Mouse (Mus musculus) kidney, postnatal 4 days (tissue): ENCODE measurements around the gene Gm17455.

Experiments used
- DNase-seq, 2 experiments: peaks; one replicate each; pipeline ENCODE4 v3.0.0; 2021; ENCODE audit warnings: mixed read lengths in 2 of 2

Gm17455 gene

DNA sequence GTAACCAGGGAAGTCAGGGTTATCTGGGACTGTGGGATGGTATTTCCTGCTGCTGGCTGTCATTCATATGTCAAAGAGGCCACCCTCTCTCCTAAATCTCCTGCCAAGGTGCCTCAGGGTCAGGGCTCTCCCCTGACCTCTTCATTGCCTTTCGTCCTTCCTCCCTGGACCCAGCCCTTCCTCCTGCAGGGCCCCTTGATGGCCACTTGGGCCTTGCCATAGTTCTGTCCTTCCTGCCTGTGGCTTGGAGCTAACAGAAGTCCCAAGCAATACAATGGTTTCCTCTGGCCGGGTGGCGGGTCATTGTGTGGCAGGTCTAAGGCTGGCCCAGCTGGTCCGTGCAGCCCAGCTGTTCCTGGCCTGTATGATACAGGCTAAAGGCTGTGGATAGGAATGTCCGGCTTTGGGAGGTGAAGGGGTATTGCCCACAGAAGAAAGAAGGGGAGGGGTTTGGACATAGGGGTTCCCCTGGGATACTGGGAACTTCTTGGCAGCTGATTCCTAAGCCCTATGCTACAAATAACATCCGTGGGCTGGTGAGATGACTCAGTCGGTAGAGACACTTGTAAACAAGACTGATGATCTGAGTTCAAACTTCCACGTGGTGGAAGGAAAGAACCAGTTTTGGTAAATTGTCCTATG is 25.5 kb upstream of the Gm17455 start:
- peak; percentile 34 to 59 for DNase-seq

DNA sequence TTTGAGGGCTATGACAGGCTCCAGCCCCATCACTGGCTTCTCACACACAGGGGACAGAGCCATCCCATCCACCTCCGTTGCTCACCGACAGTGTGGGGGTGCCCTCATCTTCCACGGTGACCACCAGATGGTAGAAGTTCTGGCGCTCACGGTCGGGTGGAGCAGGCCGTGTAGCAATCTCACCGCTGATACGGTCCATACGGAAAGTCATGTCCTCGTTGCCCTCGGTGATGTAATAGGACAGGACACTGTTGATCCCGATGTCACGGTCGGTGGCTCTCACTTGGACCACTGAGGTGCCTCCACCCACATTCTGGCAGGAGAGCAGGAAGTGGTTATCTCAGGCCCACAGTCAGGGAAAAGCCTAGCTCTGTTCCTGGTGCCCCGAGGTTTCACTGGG is 22.8 kb upstream of the Gm17455 start:
- no peak for DNase-seq

DNA sequence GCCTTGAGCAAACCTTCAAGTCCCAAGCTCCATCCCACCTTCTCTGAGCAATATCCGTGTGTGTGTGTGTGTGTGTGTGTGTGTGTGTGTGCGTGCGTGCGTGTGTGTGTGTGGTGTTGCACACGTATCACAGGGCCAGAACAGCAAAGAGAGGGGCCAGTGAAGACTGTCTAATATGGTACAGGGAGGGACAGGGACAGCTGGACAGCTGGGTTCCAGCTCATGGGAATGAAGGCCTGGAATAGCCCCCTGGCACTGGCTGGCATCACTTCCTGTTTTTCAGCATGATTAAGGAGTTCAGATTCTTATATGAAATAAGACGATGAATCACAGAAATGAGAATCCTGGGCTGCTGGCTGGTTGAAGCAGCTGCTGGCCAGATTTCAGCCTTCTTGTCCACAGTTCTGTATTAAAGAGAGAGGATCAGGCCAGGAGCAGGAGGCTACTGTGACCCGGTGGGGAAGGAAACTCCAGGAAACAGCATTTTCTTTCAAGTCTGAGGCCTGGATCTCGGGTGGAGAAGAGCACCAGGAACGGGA is 20.0 kb upstream of the Gm17455 start:
- DNase-seq: no peak

DNA sequence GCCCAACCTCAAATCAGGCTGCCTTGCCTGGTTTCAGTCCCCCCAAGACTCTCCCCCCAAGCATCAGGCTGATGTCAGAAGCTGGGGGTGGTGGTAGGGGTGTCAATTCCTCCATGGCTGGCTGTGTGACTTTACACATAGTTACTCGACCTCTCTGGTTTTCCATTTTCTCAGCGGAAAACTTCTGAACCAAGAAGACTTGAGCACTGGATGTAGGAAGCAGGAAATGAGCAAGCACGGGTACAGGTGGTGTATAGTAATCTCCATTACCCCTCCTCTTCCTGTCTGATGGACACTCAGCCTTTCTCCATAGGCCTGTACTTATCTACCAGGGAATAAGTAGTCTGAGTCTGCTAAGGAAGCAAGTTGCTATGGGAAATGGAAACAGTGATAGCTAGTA is 19.3 kb upstream of the Gm17455 start:
- DNase-seq: no peak

DNA sequence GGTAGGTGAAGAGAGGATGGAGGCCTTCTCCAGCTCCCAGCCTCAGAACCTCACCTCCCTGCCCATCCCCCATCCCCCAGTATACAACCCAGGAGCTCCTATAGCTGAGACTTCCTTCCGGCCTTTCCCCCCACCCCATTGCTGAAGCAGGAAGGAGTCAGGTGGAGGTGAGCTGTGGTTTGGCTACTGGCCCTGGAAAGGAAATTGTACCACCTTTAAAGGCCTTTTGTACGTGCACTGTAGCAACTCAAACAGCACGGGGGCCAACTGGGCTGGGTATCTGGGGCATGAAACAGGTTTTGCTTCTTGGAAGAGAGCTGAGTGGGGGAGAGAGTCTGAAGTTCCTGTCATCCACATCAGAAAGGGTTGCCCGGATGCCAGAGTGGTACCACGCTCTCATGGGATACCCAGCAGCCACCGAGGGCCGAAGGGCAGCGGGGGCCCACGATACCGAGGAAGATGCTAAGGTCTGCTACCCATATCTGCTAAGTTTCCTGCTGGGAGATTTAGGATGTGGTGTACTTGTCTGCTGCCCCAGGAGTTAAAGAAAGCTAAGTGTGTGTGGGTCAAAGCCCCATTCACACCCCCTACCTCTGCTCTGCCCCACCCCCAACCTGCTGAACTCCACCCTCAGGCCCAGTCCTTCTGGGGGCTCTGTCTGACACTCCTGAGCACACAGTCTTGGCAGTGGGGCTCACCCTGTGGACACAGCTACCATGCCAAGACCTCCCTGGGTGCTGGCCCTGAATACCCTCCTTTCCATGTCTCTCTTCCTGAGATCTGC is 18.2 kb upstream of the Gm17455 start:
- no peak for DNase-seq

DNA sequence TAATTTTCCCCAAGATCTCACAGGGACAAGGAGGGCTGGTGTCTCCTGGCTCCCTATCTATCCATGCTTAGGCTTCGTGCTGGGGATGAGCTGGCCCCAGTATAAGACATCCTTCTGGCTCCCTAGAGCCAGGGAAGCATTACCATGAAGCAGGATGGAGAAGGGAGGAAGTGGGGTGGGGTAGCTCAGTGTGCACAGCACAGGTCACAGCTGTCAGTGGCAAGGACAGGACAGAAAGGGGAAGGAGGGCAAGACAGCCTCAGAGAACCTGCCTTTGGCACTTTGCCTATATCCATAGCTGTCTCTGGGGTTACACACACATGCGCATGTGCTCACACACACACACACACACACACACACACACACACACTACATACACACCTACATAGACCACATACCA is 11.2 kb upstream of the Gm17455 start:
- no peak for DNase-seq

DNA sequence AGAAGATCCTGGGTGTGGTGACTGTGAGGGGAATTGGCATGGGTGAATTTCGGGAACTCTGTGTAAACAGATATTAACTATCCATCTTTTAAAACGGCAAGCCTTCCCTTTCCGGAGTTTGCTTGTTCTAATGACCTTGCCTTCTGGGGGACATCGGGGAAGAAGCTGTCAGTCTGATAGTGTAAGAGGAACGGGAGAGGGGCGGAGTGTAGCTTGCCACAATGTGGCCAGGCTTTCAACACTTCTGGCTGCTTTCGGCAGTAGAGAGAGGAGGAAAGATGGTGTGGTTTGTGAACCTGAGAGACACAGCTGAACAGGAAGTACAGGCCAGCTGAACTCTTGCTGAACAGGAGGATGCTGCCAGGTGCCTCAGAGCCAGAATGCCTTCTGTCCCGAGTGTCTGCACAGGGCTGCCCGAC is 10.1 kb upstream of the Gm17455 start:
- DNase-seq: no peak

DNA sequence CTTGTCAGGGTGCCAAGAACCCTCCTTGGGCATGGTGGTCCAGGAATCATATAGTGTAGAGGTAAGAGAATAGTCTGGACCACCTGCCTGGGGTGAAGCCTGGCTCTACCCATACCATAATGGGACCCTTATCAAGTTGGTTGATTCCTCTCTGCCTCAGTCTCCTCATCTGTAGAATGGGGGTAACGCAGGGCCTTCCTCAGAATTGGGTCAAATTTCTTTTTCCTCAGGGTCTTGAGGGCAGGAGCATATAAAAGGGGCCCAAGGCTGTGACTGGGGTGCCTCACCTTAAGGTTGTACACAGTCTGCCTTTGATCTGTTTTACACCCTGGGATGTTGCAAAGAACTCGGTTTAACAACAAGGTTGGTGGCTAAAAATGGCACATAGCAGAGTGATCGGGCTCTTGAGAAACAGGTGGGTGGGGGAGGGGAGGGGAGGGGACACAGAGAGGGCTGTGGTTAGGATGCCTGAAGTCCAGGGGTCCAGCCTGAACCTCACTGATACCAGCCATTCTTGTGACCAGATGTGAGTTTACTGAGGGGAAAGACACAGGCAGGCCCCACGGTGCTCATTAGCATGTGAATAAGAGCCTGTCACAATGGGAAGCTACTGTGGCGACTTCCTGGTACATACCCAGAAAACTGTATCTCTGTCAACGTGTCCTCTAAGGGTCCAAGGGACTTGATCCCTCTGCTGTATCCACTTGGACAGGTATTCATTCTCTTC is 9.2 kb upstream of the Gm17455 start:
- DNase-seq: no peak

DNA sequence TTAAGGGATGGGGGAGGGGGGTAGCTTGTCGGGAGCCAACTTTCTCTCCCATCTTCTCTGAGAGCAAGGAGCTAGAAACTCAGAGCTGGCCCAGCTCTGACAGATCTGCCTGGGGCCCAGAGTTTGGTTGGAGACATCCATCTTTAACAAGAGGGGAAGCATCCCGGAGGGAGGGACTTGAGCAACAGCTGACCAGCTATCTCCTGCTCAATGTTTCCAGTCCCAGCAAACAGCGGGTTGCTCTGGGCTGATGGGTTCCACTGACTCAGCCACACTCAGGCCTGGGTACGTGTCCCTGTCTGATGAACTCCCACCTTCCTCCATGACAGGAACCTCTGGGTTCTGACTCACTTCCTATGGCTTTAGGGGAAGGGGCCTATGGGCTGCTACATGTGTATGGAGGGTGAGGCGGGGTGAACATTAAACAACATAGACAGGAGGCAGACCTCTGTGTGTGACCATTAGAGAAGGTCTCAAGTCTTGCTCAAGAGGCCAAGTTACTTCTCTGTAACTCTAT is 8.6 kb upstream of the Gm17455 start:
- DNase-seq: no peak

DNA sequence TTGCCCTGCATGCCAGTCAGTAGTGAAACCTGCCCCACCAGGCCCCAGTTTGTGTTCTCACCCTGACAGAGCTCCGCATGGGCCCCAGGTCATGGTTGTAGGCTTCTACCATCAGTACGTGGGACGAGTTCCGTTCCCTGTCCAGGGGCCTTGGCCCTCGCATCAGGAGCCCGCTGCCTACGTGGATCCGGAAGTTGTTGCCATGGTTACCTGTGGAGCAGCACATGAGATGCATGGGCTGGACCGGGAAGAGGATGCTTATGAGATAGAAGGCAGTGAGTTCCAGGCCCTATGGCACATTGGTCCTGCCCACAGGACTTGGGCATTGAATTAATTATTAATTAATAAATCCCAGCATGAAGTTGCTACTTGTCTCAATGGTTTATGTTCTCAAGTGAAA is 7.9 kb upstream of the Gm17455 start:
- DNase-seq: no peak

DNA sequence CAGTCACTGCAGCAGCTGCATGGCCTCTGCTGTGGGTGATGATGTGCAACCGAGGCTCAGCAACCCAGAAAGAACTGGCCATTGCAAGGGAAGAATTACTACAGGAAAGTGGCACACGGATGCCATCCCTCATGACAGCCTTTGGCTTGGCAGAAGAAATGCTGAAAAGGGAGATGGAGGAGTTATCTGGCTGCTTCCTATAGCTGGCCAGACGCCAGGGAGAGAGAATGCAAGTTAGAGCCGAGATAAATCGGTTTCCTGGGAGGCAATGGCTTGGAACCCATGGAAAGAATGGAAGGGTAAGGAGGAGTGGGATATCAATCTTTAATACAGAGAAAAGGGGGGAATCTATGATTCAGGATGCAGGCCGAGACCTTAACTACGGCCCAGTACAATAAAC is 4.6 kb upstream of the Gm17455 start:
- DNase-seq: no peak

DNA sequence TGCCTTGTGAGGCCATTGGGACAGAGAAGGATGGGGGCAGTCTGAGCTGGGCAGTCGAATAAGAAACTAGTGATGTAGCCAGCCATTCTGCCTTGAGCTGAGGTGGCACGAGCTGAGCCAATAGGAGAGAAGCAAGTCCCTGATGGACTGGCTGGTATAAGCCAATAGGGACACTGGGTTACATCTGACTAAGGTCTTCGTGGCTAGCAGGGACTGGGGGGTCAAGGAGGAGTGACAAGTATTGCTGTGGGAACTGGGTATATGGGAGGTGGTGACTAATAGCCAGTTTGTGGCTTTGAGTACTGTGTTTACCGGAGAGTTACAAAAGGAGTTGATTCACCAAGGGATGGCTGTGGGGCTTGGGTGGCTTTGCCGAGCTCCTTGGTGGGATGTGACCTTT is 3.9 kb upstream of the Gm17455 start:
- no peak for DNase-seq

DNA sequence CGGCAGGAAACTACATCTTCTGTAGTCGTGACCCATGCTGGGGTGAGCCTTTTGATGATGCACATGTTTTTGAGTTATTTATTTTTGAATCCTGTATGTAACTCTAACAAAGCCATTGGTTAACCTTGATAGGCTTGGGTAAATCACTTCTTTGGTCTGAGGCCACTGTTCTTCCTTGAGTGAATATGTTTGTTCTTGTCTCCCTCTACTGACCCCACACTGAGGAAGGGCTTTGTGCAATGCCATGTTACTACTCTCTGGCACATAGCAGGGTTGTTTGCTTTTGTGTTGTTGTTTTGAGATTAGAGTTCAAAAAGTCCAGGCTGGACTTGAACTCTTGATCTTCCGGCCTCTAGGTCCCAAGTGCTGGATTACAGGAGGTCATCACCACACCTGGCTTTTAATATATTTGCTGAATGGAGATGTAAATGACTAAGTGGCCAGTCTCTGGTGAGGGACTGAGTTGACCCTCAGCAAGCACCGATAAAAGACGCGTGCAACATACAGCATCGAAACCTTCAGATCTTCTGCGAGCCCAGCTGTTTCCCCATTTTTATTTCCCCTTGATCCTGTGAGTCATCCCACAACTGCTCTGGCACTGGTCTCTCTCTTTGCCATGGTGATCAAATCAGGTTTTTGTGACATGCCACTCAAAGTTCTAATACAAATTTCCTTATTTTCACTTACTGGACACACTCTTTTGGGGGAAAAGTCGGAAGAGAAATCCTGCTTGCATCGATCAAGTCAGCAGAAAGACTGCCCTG is 1.3 kb upstream of the Gm17455 start:
- no peak for DNase-seq

DNA sequence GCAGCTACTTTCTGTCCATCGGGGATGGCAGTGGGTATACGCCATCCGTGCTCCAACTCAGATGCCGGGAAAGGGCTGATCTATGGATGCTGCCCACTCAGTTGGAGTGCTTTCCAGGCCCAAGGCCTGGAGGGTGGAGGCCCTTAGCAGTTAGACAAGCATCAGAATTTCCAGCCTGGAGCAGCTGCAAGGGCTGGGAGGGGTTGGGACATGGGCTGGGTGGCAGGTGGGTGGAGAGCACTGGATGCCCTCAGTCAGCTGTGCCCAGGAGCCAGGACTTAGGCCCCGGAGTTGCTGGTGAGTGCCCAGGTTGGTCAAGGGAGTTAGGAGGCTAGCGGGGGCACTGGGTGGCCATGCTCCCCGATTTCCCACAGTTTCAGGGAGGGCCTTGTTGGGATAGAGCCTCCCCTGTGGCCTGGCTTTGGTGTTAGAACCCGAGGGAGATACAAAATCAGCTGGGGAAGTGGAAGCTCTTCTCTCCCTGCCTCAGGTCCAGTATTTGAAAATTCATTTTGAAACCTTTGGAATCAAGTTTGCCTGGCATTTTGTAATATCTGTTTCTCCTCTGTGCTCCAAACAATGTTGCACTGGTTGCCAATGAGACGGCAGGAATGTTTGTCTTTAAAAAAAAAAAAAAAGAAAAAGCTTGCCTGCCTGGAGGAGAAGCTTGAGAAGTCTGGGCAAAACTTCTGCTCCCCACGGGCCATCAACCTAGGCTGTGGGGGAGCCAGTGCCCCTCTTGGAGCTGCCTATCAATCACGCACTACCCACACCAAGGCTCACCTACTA is 1.2 kb downstream of the Gm17455 start:
- no peak for DNase-seq

DNA sequence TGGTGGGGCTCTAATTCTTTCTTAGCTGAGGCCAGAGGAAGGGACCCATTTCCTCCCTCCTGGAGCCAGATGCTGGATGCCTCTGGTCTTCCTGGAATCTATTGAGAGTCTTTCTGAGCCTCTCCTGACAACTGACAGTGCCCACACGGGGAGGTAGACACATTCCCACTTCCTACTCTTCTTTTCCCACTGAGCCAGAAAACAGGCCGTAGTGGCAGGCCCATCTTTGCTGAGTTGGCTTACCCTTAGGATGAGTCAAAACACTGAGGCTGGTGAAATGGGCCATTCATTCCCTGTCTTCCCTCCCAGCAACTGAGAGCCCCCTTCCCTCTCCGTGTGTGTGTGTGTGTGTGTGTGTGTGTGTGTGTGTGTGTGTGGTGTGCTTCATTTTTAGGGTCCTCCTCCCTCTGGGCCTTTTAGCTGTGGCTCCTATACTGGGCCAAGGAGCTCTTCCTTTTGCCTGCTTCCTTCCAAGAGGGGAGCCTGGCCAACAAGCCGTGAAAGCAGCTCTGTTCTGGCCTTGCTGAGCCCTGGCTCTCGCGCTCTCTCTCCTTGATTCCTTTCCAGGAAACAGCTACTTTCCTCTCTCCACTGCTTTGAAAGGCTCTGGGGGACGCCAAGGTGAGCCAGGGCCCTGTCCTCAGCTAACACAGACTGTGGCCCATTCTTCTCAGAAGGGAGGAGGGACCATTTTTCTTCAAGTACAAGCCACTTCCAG is 6.1 kb downstream of the Gm17455 start:
- peak; percentile 25 to 27 for DNase-seq

DNA sequence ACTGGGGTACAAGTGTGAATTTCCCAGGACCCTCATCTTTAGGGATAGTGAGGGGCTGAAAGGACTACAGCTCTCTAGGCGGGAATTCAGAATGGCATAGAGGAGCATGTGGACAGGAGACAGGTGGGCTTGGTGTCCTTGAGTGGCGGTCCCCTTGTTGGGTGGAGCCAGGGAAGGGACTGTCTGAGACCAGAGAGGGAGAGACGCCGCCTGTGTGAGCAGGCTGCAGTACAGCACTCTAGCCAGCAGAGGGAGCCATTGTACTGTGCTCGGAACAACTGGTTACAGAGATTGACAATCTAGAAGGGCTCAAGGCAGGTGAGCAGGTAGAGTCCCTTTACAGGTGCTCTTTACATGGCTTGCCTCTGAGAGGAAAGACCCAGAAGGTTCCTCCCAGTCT is 8.3 kb downstream of the Gm17455 start:
- peak; percentile 78 to 80 for DNase-seq

DNA sequence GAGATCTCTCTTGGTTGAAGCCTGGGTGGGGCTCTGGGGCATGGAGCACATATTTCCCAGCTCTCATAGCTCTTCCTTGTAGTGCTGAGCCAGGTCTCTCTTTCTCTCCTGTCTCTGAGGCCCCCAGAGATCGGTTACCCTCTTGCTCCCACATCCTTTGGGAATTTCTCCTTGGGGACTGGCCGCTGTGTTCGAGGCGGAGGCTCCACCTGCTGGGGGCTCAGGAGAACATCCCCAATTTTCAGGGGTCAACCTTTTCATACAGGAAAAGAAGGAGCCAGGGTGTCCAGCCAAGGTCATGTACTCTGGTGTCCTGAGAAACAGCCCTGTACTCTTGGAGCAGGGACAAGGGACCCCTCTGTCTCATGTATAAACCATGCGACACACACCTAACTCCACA is 12.3 kb downstream of the Gm17455 start:
- peak; percentile 26 to 43 for DNase-seq

DNA sequence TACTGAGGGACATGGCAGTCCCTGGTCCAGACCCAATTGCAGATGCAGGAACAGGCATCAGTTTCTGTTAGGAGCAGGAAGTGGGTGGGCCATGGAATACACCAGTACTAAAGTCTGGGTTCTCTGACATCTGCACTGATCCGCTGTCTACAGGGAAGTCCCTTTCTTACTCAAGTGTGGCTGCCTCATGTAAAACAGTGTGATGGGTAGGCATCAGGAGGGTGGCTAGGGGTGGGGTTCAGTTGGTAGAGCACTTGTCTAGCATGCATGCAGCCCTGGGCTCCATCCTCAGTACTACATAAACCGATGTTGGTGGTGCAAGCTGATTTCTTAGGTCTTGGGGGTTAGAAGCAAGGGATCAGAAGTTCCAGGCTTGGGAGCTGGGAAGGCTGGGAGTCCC is 14.2 kb downstream of the Gm17455 start:
- no peak for DNase-seq

DNA sequence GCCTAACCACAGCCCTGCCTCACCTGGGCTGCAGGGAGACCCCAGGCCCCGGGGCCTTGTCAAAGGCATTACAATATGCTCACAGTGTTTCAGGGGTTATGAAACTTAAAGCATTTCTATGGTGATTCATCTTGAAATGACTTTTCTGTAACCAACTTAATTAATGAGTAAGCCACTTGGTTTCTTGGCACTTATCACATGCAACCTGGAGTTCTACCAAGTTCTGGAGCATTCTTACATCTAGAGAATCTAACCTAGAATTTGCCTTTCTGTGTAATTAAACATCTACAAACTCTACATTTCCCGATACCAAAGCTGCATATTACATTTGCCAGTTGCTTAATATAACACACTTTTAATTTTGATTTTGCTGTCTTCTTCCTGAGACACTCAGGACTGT is 17.5 kb downstream of the Gm17455 start:
- no peak for DNase-seq

DNA sequence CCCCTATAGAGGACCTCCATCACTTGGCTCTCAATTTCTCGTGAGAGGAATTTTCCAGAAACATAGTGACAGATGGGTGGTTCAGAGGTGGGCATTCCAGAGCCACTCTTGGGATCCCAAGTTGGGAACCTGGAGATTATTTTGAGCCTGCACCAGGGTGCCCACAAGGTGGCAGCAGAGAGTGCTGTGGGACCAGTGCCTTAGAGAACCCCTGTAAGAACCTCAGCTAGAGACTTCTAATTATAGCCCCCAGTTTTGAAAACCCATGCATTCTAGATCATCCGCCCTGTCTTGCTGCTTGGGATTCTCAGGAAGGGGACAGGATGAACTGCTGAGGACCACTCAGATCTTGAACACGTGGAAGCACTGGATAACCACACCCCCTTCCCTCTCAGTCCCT is 18.6 kb downstream of the Gm17455 start:
- peak; percentile 86 for DNase-seq

DNA sequence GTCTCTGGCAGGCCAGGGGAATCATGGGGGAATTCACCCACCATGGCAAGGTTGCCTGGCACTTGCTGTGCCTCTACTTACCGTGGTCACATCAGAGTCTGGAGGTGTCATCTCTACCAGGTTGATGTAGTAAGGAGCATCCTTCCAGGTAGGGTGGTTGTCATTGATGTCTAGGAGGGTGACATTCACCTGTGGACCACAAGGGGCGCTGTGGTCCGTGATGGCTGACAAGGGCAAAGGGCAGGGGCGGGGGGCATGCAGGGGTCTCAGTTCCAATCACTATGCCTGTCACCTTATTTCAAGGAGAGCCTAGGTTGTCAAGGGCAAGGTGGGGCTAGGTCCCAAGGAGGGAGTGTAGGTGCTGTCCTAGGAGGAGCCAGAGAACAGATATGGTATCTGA is 20.1 kb downstream of the Gm17455 start:
- DNase-seq: no peak
